Mouse (Mus musculus) neural tube, embryonic 11.5 days (tissue): ENCODE data around the gene Olfr805. TPM values are rescaled to one million over a fixed set of nuclear protein-coding genes. Genes with fewer than 3 reads are reported as not detected.

ENCODE experiments used
- ATAC-seq: fragments of 200-750 bp; cut with Nextera tagmentation; 2 replicates; pipeline ENCODE4 v1.8.0; 2017; ENCODE audit warnings: moderate number of reproducible peaks, mild to moderate bottlenecking, moderate TSS enrichment, moderate library complexity; ENCODE audit not compliant: insufficient read depth, low FRiP score, low TSS enrichment
- DNase-seq: peaks from one replicate; pipeline ENCODE4 v3.0.0-alpha.2; 2015; ENCODE audit warnings: low spot score
- H3K27ac ChIP-seq: fragments of 300-500 bp; sonication (generic); 2 replicates; pipeline ENCODE4 v1.5.1; 2014; ENCODE audit warnings: low read depth, mild to moderate bottlenecking, low read length
- H3K27me3 ChIP-seq: fragments of 300-500 bp; sonication (generic); 2 replicates; pipeline ENCODE4 v1.6.1; 2014; ENCODE audit warnings: mild to moderate bottlenecking, low read length, mixed read lengths; ENCODE audit not compliant: control insufficient read depth, insufficient read depth
- H3K36me3 ChIP-seq: fragments of 300-500 bp; sonication (generic); 2 replicates; pipeline ENCODE4 v1.6.1; 2014; ENCODE audit warnings: mild to moderate bottlenecking, low read length, moderate library complexity, mixed read lengths; ENCODE audit not compliant: control insufficient read depth, insufficient read depth
- H3K4me1 ChIP-seq: fragments of 300-500 bp; sonication (generic); 2 replicates; pipeline ENCODE4 v1.6.1; 2014; ENCODE audit warnings: low read length, mixed read lengths; ENCODE audit not compliant: control insufficient read depth, insufficient read depth
- H3K4me2 ChIP-seq: fragments of 300-500 bp; sonication (generic); 2 replicates; pipeline ENCODE4 v1.6.1; 2014; ENCODE audit warnings: low read depth, mild to moderate bottlenecking, moderate library complexity
- H3K4me3 ChIP-seq: fragments of 300-500 bp; sonication (generic); 2 replicates; pipeline ENCODE4 v1.5.1; 2014; ENCODE audit warnings: low read depth, low read length
- H3K9ac ChIP-seq: fragments of 300-500 bp; sonication (generic); 2 replicates; pipeline ENCODE4 v1.6.1; 2014; ENCODE audit warnings: mild to moderate bottlenecking, low read length
- H3K9me3 ChIP-seq: fragments of 300-500 bp; sonication (generic); 2 replicates; pipeline ENCODE4 v1.6.1; 2016; ENCODE audit warnings: low read length; ENCODE audit not compliant: control insufficient read depth
- WGBS: fragments of 180-500 bp; shearing (Covaris S2); extraction: QIAGEN DNeasy Blood & Tissue Kit; methylation state at CpG from one replicate; pipeline ENCODE4 v1.1.7; 2014; 5-methylcytosine and 5-hydroxymethylcytosine counted together
- microRNA-seq: library from miRNA; unstranded; fragments of <30 nt; microRNA quantifications from one replicate; pipeline ENCODE4, GENCODE M21; 2016
- polyA plus RNA-seq: library from polyadenylated mRNA; unstranded; fragments of >200 nt; fragmentation: Nextera tagmentation; extraction: Ambion mirVana; gene quantifications from 2 replicates; pipeline ENCODE4 v1.2.1, GENCODE M21; 2014

Olfr805 gene
- polyA plus RNA-seq, 1 experiment from 2014 or later: not detected

DNA sequence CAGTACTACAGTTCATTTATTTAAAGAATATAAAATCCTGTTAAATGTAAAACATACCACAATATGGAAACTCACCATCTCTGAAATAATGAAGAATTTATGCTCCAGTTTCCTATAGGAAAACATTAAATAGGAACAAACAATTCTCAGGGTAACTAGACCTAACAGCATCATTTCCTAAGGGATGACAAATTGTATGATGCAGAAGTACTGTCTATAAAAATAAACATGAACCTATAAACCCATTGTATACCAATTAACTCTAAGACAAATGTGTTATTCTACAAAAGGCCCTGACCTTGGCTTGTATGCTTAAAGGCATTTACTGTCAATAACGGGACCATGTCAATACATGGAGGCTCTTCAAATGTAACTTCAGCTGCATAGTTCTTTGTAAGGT, 55.4 kb downstream of the Olfr805 start, which contains the start of gene Olfr801:
Gene Olfr801, minus strand, starts transcription at position 101 of the 400 bp plus-strand sequence.
- ATAC-seq (no peak), DNase-seq (no peak)
- Histone ChIP-seq H3K9ac (no peak within 1 kb of the TSS), H3K27me3 (no peaks in the 10 kb centered on the region), H3K36me3 (no peaks in the 10 kb centered on the region), H3K4me1 (no peaks in the 10 kb centered on the region), H3K27ac (no peak within 1 kb of the TSS), H3K4me2 (no peak within 1 kb of the TSS), H3K4me3 (no peak within 1 kb of the TSS), H3K9me3 (no peaks in the 10 kb centered on the region)
- 81% methylated on average over 1 of the region's 1 CpGs for WGBS

Small RNA genes lying within 50 kb of the gene (microRNA-seq; reads per million reads assigned to microRNA genes)
- not detected for gene Gm24485

Other genes starting within 250 kb of the Olfr805 start
- not detected in 2 replicates for gene Olfr789, start 244.6 kb downstream of the Olfr805 start, polyA plus RNA-seq
- gene Olfr790, start 230.9 kb downstream of the Olfr805 start, polyA plus RNA-seq: not detected in 2 replicates
- gene Olfr791, start 207.6 kb downstream of the Olfr805 start, polyA plus RNA-seq: not detected in 2 replicates
- gene Olfr792, start 190.2 kb downstream of the Olfr805 start, polyA plus RNA-seq: not detected in 2 replicates
- not detected in 2 replicates for gene Olfr794, start 161.7 kb downstream of the Olfr805 start, polyA plus RNA-seq
- 0.07 TPM in 1 of 2 replicates, not detected in the other for gene Olfr796, start 116.8 kb downstream of the Olfr805 start, polyA plus RNA-seq
- gene Olfr798, start 101.4 kb downstream of the Olfr805 start, polyA plus RNA-seq: not detected in 2 replicates
- gene Olfr799, start 91.9 kb downstream of the Olfr805 start, polyA plus RNA-seq: not detected in 2 replicates
- gene Olfr800, start 71.7 kb downstream of the Olfr805 start, polyA plus RNA-seq: not detected in 2 replicates
- gene Olfr801, start 55.5 kb downstream of the Olfr805 start, polyA plus RNA-seq: not detected in 2 replicates
- gene Olfr802, start 41.2 kb downstream of the Olfr805 start, polyA plus RNA-seq: not detected in 2 replicates
- not detected in 2 replicates for gene Olfr803, start 35.1 kb downstream of the Olfr805 start, polyA plus RNA-seq
- gene Olfr804, start 26.2 kb downstream of the Olfr805 start, polyA plus RNA-seq: not detected in 2 replicates
- gene Olfr806, start 12.5 kb upstream of the Olfr805 start, polyA plus RNA-seq: not detected in 2 replicates
- gene Olfr807, start 28.4 kb upstream of the Olfr805 start, polyA plus RNA-seq: not detected in 2 replicates
- not detected in 2 replicates for gene Olfr808, start 36.1 kb upstream of the Olfr805 start, polyA plus RNA-seq
- not detected in 2 replicates for gene Olfr809, start 45.3 kb upstream of the Olfr805 start, polyA plus RNA-seq
- gene Olfr810, start 65.5 kb upstream of the Olfr805 start, polyA plus RNA-seq: not detected in 2 replicates
- gene Olfr811, start 75.0 kb upstream of the Olfr805 start, polyA plus RNA-seq: not detected in 2 replicates
- not detected in 2 replicates for gene Olfr812, start 116.7 kb upstream of the Olfr805 start, polyA plus RNA-seq
- not detected in 2 replicates for gene Olfr813, start 126.0 kb upstream of the Olfr805 start, polyA plus RNA-seq
- not detected in 2 replicates for gene Olfr814, start 150.5 kb upstream of the Olfr805 start, polyA plus RNA-seq
- not detected in 2 replicates for gene Olfr815, start 176.5 kb upstream of the Olfr805 start, polyA plus RNA-seq
- not detected in 2 replicates for gene Olfr816, start 186.2 kb upstream of the Olfr805 start, polyA plus RNA-seq
- not detected in 2 replicates for gene Olfr818, start 219.7 kb upstream of the Olfr805 start, polyA plus RNA-seq
- gene Olfr819, start 237.9 kb upstream of the Olfr805 start, polyA plus RNA-seq: not detected in 2 replicates
- gene Olfr247, start 246.8 kb upstream of the Olfr805 start, polyA plus RNA-seq: not detected in 2 replicates